Mouse (Mus musculus) neural tube, embryonic 13.5 days (tissue): ENCODE results near the gene Rab1b. TPM values are rescaled to one million over a fixed set of nuclear protein-coding genes. Genes with fewer than 3 reads are reported as not detected.
"Not testable (repeated sequence)": the region's sequence is repeated elsewhere in the genome, so short reads cannot be mapped to it uniquely, and the experiment has no call there.

Experiments used
- ATAC-seq: fragments of 200-750 bp; cut with Nextera tagmentation; 2 replicates; pipeline ENCODE4 v1.8.0; 2017; ENCODE audit warnings: low read depth, mild to moderate bottlenecking, moderate TSS enrichment, moderate library complexity
- H3K27ac ChIP-seq: fragments of 300-500 bp; sonication (generic); replicated peaks from 2 replicates; pipeline ENCODE4 v1.5.1; 2015; ENCODE audit warnings: moderate library complexity, mild to moderate bottlenecking, inconsistent platforms
- H3K27me3 ChIP-seq: fragments of 300-500 bp; sonication (generic); 2 replicates; pipeline ENCODE4 v1.6.1; 2015; ENCODE audit warnings: mild to moderate bottlenecking, inconsistent platforms
- H3K36me3 ChIP-seq: fragments of 300-500 bp; sonication (generic); 2 replicates; pipeline ENCODE4 v1.6.1; 2015; ENCODE audit warnings: mild to moderate bottlenecking, inconsistent platforms
- H3K4me1 ChIP-seq: fragments of 300-500 bp; sonication (generic); replicated peaks from 2 replicates; pipeline ENCODE4 v1.6.1; 2015; ENCODE audit warnings: inconsistent platforms
- H3K4me2 ChIP-seq: fragments of 300-500 bp; sonication (generic); 2 replicates; pipeline ENCODE4 v1.6.1; 2015; ENCODE audit warnings: inconsistent platforms, mild to moderate bottlenecking, moderate library complexity
- H3K4me3 ChIP-seq: fragments of 300-500 bp; sonication (generic); 2 replicates; pipeline ENCODE4 v1.5.1; 2015; ENCODE audit warnings: mild to moderate bottlenecking, inconsistent platforms
- H3K9ac ChIP-seq: fragments of 300-500 bp; sonication (generic); 2 replicates; pipeline ENCODE4 v1.6.1; 2015; ENCODE audit warnings: moderate library complexity, mild to moderate bottlenecking, inconsistent platforms
- H3K9me3 ChIP-seq: fragments of 300-500 bp; sonication (generic); 2 replicates; pipeline ENCODE4 v1.6.1; 2016; ENCODE audit warnings: inconsistent platforms
- WGBS: fragments of 180-500 bp; shearing (Covaris S2); methylation state at CpG from one replicate; pipeline ENCODE4 v1.1.7; 2015; 5-methylcytosine and 5-hydroxymethylcytosine counted together
- polyA plus RNA-seq: library from polyadenylated mRNA; unstranded; fragments of >200 nt; fragmentation: Nextera tagmentation; extraction: Ambion mirVana; gene quantifications from 2 replicates; pipeline ENCODE4 v1.2.1, GENCODE M21; 2015

Rab1b gene
- polyA plus RNA-seq, result 211 and 234 TPM in 2 replicates

- H3K9me3 ChIP-seq, result no peaks in the 10 kb centered on the region
- peak within 1 kb of the TSS; percentile 88 for H3K4me2 ChIP-seq
- under 1% methylated on average over 45 of the region's 46 CpGs for WGBS
- H3K36me3 ChIP-seq, result peaks cover 75% of the 10 kb centered on the region
- H3K27ac ChIP-seq, result peak within 1 kb of the TSS; percentile 97
- peak within 1 kb of the TSS; percentile 95 for H3K9ac ChIP-seq
- peaks cover 21% of the 10 kb centered on the region for H3K4me1 ChIP-seq
- peak within 1 kb of the TSS; percentile 75 for H3K4me3 ChIP-seq
- peak; percentile 95 for ATAC-seq
- no peaks in the 10 kb centered on the region for H3K27me3 ChIP-seq
These were observed at the start of gene Rab1b for GRCm38 (mm10) chr19:5106731-5107191. Rab1b (minus strand) TSS chr19:5107072.

DNA sequence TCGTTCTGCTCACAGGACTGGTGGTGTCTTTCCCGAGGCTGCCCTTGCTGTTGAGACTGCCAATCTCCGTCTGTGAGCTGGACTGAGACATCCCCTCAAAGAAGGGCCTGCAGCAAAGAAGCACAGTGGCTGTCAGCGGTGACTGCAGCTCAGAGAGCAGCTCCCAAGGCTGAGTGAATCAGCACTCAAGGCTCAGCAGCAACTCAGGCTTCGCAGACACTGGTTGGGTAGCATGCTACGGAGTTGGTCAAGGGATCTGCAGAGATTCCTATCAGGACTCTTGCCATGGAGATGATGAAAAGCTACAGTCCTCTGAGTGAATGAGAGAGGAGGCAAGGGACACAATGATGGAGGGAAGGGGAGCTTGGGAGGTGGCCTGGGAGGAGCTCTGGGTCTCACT, 45.4 kb upstream of the Rab1b start:
- Histone ChIP-seq H3K36me3 (peaks cover 46% of the 10 kb centered on the region), H3K27ac (0 out of 2 replicates have a peak overlapping the region, but pooled peaks have one; percentile 6), H3K9me3 (no peaks in the 10 kb centered on the region), H3K4me2 (no peak overlapping the region), H3K4me1 (0 out of 2 replicates have a peak, but pooled peaks cover 3% of the 10 kb centered on the region), H3K9ac (no peak overlapping the region), H3K4me3 (no peak overlapping the region), H3K27me3 (no peaks in the 10 kb centered on the region)
- WGBS, result 88% methylated on average over 6 of the region's 6 CpGs
- no peak for ATAC-seq

- peak; percentile 27 for ATAC-seq
- WGBS, result 83% methylated on average over 5 of the region's 5 CpGs
- Histone ChIP-seq H3K4me2 (no peak overlapping the region), H3K4me3 (no peak overlapping the region), H3K27ac (peak overlapping the region; percentile 6; the same call in 1 of the 2 replicates), H3K9me3 (no peaks in the 10 kb centered on the region), H3K4me1 (0 out of 2 replicates have a peak, but pooled peaks cover 3% of the 10 kb centered on the region), H3K9ac (no peak overlapping the region), H3K36me3 (peaks cover 46% of the 10 kb centered on the region), H3K27me3 (no peaks in the 10 kb centered on the region)
These were observed 44.9 kb upstream of the Rab1b start for GRCm38 (mm10) chr19:5151741-5152140.

GRCm38 (mm10) chr19:5151331-5151730, 44.5 kb upstream of the Rab1b start:
- Histone ChIP-seq H3K4me3 (no peak overlapping the region), H3K36me3 (peaks cover 48% of the 10 kb centered on the region), H3K4me2 (no peak overlapping the region), H3K4me1 (0 out of 2 replicates have a peak, but pooled peaks cover 3% of the 10 kb centered on the region), H3K9me3 (no peaks in the 10 kb centered on the region), H3K27ac (peak overlapping the region; percentile 6), H3K27me3 (no peaks in the 10 kb centered on the region), H3K9ac (no peak overlapping the region)
- ATAC-seq, result peak; percentile 74
- 32% methylated on average over 3 of the region's 3 CpGs for WGBS

GRCm38 (mm10) chr19:5150358-5150757, 43.5 kb upstream of the Rab1b start:
- H3K27me3 ChIP-seq, result no peaks in the 10 kb centered on the region
- no peaks in the 10 kb centered on the region for H3K9me3 ChIP-seq
- ATAC-seq, result no peak
- peaks cover 48% of the 10 kb centered on the region for H3K36me3 ChIP-seq
- no peak overlapping the region for H3K9ac ChIP-seq
- 93% methylated on average over 6 of the region's 6 CpGs for WGBS
- H3K4me1 ChIP-seq, result 0 out of 2 replicates have a peak, but pooled peaks cover 3% of the 10 kb centered on the region
- no peak overlapping the region for H3K27ac ChIP-seq
- H3K4me3 ChIP-seq, result no peak overlapping the region
- no peak overlapping the region for H3K4me2 ChIP-seq

DNA sequence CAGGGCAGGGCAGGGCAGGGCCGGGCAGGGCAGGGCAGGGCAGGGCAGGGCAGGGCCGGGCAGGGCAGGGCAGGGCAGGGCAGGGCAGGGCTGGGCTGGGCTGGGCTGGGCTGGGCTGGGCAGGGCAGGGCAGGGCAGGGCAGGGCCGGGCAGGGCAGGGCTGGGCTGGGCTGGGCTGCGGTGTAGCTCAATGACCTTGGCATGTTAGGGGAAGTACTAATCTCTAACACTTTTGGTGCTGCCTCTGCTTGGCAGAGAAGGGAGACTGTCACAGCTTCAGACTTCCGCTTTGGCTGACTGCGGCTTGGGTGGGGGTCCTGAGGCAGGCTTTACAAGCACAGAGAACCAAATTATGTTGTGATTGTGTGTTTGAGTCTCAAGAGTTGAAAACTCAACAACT, 42.2 kb upstream of the Rab1b start:
- not testable (repeated sequence) for H3K4me3 ChIP-seq, H3K9me3 ChIP-seq, ATAC-seq, H3K27me3 ChIP-seq, H3K4me2 ChIP-seq, H3K4me1 ChIP-seq, H3K27ac ChIP-seq, H3K9ac ChIP-seq
- peaks cover 57% of the 10 kb centered on the region for H3K36me3 ChIP-seq
- 88% methylated on average over 6 of the region's 6 CpGs for WGBS

DNA sequence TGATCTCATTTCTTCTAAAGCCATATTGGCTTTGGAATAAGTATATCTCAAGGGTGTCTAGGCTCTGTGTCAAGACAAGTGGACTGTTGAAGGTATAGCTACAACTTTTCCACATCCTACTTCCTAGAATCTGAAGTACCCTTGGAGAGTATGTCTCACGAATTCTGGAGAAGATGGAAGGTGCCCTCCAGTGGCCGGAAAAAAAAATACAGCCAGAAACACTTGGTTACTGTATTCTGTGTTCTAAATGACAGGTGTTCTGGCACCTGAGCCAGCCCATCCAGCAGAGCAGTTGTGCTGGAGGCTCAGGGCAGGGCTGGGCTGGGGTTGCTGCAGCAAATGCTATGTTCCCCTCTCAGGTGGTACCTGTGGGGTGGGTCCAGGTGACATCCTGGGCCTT, 32.8 kb upstream of the Rab1b start:
- peak; percentile 40 for ATAC-seq
- H3K9ac ChIP-seq, result 0 out of 2 replicates have a peak overlapping the region, but pooled peaks have one; percentile 9
- no peaks in the 10 kb centered on the region for H3K4me1 ChIP-seq
- H3K27me3 ChIP-seq, result no peaks in the 10 kb centered on the region
- H3K36me3 ChIP-seq, result peaks cover 82% of the 10 kb centered on the region
- H3K27ac ChIP-seq, result no peak overlapping the region
- H3K4me3 ChIP-seq, result no peak overlapping the region
- H3K9me3 ChIP-seq, result no peaks in the 10 kb centered on the region
- WGBS, result 2% methylated on average over 2 of the region's 2 CpGs
- H3K4me2 ChIP-seq, result no peak overlapping the region

DNA sequence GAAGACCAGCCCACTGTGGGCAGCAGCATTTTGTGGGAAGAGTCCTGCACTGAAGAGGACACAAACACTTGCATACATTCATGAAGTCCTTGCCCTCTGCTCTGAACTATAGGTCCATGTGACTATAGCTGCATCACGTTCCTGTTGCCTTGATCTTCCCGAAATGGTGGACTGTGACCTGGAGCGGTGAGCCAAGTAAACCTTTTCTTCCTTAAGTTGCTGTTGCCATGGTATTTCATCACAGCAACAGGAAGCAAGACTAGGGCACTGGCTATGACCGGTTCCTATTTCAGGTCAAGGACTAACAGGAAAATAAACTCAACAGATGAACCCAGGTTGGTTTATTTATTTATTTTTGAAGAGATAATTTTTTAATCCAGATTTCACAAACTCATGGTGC, 24.4 kb upstream of the Rab1b start:
- WGBS, result 83% methylated on average over 4 of the region's 4 CpGs
- Histone ChIP-seq H3K9ac (no peak overlapping the region), H3K27me3 (no peaks in the 10 kb centered on the region), H3K36me3 (peaks cover 31% of the 10 kb centered on the region), H3K4me3 (no peak overlapping the region), H3K27ac (no peak overlapping the region), H3K9me3 (no peaks in the 10 kb centered on the region), H3K4me2 (no peak overlapping the region), H3K4me1 (no peaks in the 10 kb centered on the region)
- no peak for ATAC-seq

GRCm38 (mm10) chr19:5129770-5130169, 22.9 kb upstream of the Rab1b start:
- peaks cover 18% of the 10 kb centered on the region for H3K36me3 ChIP-seq
- H3K4me2 ChIP-seq, result no peak overlapping the region
- H3K4me1 ChIP-seq, result no peaks in the 10 kb centered on the region
- no peak overlapping the region for H3K4me3 ChIP-seq
- no peak overlapping the region for H3K27ac ChIP-seq
- no peaks in the 10 kb centered on the region for H3K9me3 ChIP-seq
- no peaks in the 10 kb centered on the region for H3K27me3 ChIP-seq
- no peak overlapping the region for H3K9ac ChIP-seq
- ATAC-seq, result no peak
- 42% methylated on average over 1 of the region's 1 CpGs for WGBS

- no peaks in the 10 kb centered on the region for H3K27me3 ChIP-seq
- 73% methylated on average over 7 of the region's 7 CpGs for WGBS
- H3K4me2 ChIP-seq, result no peak overlapping the region
- no peak for ATAC-seq
- no peaks in the 10 kb centered on the region for H3K9me3 ChIP-seq
- no peak overlapping the region for H3K9ac ChIP-seq
- H3K27ac ChIP-seq, result no peak overlapping the region
- no peaks in the 10 kb centered on the region for H3K36me3 ChIP-seq
- H3K4me3 ChIP-seq, result no peak overlapping the region
- peaks cover 2% of the 10 kb centered on the region for H3K4me1 ChIP-seq
These were observed 17.3 kb upstream of the Rab1b start for GRCm38 (mm10) chr19:5124055-5124614.

GRCm38 (mm10) chr19:5123241-5123640, 16.4 kb upstream of the Rab1b start:
- H3K36me3 ChIP-seq, result no peaks in the 10 kb centered on the region
- no peak for ATAC-seq
- no peak overlapping the region for H3K27ac ChIP-seq
- no peaks in the 10 kb centered on the region for H3K9me3 ChIP-seq
- 85% methylated on average over 3 of the region's 3 CpGs for WGBS
- H3K27me3 ChIP-seq, result no peaks in the 10 kb centered on the region
- no peak overlapping the region for H3K4me3 ChIP-seq
- H3K4me1 ChIP-seq, result peaks cover 9% of the 10 kb centered on the region
- H3K4me2 ChIP-seq, result no peak overlapping the region
- H3K9ac ChIP-seq, result no peak overlapping the region

DNA sequence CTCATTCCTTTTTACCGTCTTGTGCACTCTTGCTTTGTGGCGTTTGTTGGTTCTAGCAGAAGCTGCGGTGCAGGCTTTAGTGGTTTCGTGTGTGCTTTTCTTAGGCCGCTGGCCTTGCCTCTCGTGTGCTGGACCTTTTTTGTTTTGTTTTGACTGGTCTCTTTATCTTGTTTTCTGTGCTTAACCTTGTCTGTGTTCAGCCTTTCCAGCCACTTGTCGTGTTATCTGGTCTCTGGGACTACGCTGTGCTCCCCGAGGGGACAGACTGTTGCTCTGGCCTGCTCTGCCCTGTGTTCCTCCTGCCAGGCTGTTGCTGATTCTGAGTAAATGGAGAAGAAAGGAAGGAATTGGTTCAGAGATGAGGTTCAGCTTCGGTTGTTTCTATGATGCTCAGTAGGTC, 15.6 kb upstream of the Rab1b start:
- H3K4me1 ChIP-seq, result peaks cover 9% of the 10 kb centered on the region
- no peak overlapping the region for H3K4me2 ChIP-seq
- no peaks in the 10 kb centered on the region for H3K9me3 ChIP-seq
- no peak for ATAC-seq
- H3K27ac ChIP-seq, result no peak overlapping the region
- H3K36me3 ChIP-seq, result no peaks in the 10 kb centered on the region
- no peak overlapping the region for H3K4me3 ChIP-seq
- no peaks in the 10 kb centered on the region for H3K27me3 ChIP-seq
- no peak overlapping the region for H3K9ac ChIP-seq
- 74% methylated on average over 10 of the region's 10 CpGs for WGBS

- Histone ChIP-seq H3K36me3 (peaks cover 23% of the 10 kb centered on the region), H3K4me1 (peaks cover 26% of the 10 kb centered on the region), H3K4me3 (peak within 1 kb of the TSS; percentile 88), H3K9ac (peak within 1 kb of the TSS; percentile 94), H3K27ac (peak within 1 kb of the TSS; percentile 95), H3K9me3 (no peaks in the 10 kb centered on the region), H3K27me3 (no peaks in the 10 kb centered on the region), H3K4me2 (peak within 1 kb of the TSS; percentile 89)
- under 1% methylated on average over 18 of the region's 18 CpGs for WGBS
- ATAC-seq, result no peak; the same call in 1 of the 2 replicates
These were observed 11.5 kb upstream of the Rab1b start, which contains the start of gene Klc2 for GRCm38 (mm10) chr19:5118384-5118698. Klc2 (minus strand) TSS chr19:5118560.
